ENCODE assay signal across 10 mouse cellular contexts in genomic region chr16:45953394-45953793, GRCm38 (mm10). TPM values are rescaled to one million over a fixed set of nuclear protein-coding genes. Genes with fewer than 3 reads are reported as not detected.
A peak's percentile ranks its signal among the peaks of the same experiment; 100 is the strongest.
DNase-seq lines count a peak whose midpoint lies in the region; ATAC-seq and TF ChIP-seq lines count a peak whose summit lies in the region.
"Had no signal": no experiment of that assay in that cellular context is flagged by ENCODE, and none has a peak within 500 bp of the region (broad histone marks: within the 10 kb centered on the region; RNA-seq: fewer than 3 reads in every experiment).

Gene Phldb2 (minus strand): TSS chr16:45953598.

- ATAC-seq in heart, embryonic 12.5 days (ENCODE audit: insufficient number of reproducible peaks, low FRiP score): no peak
- ATAC-seq in granulocyte monocyte progenitor cell, adult 5-6 weeks (replicated peaks; ENCODE audit: poor library complexity, severe bottlenecking): no peak

- H3K4me3 ChIP-seq in ES-E14 (ENCODE audit: insufficient read depth in 1 of 2, low read depth in 1 of 2, low read length in 2 of 2, poor library complexity in 1 of 2, severe bottlenecking in 1 of 2): no peak within 1 kb of the TSS
- no peak within 1 kb of the TSS for H3K4me3 ChIP-seq in heart, embryonic 12.5 days

- WGBS in heart, embryonic 12.5 days: 41% methylated on average over 4 of the region's 4 CpGs

- in situ Hi-C loops in ES-E14 (cut with MboI; ENCODE audit: low sequenced_read_pairs in 2 of 2, unreplicated experiment in 2 of 2): no loop called here

- no peaks in the 10 kb centered on the region for H3K9me3 ChIP-seq in ES-E14 (ENCODE audit: control insufficient read depth, insufficient read depth, low read depth, low read length)
- H3K9me3 ChIP-seq in heart, embryonic 12.5 days (replicated peaks): no peaks in the 10 kb centered on the region

- no peaks in the 10 kb centered on the region for H3K27me3 ChIP-seq in heart, embryonic 12.5 days (replicated peaks)

- no peaks in the 10 kb centered on the region for H3K4me1 ChIP-seq in ES-E14 (ENCODE audit: control insufficient read depth in 2 of 2, insufficient read depth in 2 of 2, low read length in 2 of 2, poor library complexity in 1 of 2)
- H3K4me1 ChIP-seq in heart, embryonic 12.5 days (replicated peaks): 0 out of 2 replicates have a peak, but pooled peaks cover 3% of the 10 kb centered on the region

- no peak within 1 kb of the TSS for H3K27ac ChIP-seq in ES-E14 (ENCODE audit: insufficient read depth, low read depth, low read length, poor library complexity, severe bottlenecking)
- H3K27ac ChIP-seq in heart, embryonic 12.5 days (ENCODE audit: poor library complexity, severe bottlenecking): no peak within 1 kb of the TSS
- H3K27ac ChIP-seq: macrophage had no signal

- H3K4me2 ChIP-seq in heart, embryonic 12.5 days: no peak within 1 kb of the TSS

- DNase-seq in gastrocnemius, postnatal 10 days: no peak
- DNase-seq in gastrocnemius, postnatal 25 days: no peak
- DNase-seq in ES-E14 (ENCODE audit: low read depth, low spot score): no peak
- DNase-seq in kidney, postnatal 14 days: peak; percentile 50
- DNase-seq in right cerebral cortex, postnatal 36 days (ENCODE audit: low spot score in 2 of 2): no peak
- DNase-seq in cerebellum, adult 11 months: no peak
- DNase-seq: cerebellum, adult 11-12 months had no signal

- H3K36me3 ChIP-seq in ES-E14 (ENCODE audit: control insufficient read depth, insufficient read depth, low read length, poor library complexity, severe bottlenecking): no peaks in the 10 kb centered on the region
- no peaks in the 10 kb centered on the region for H3K36me3 ChIP-seq in heart, embryonic 12.5 days

- H3K9ac ChIP-seq in ES-E14 (ENCODE audit: insufficient read depth, low read depth, low read length, poor library complexity, severe bottlenecking): no peak within 1 kb of the TSS
- H3K9ac ChIP-seq in heart, embryonic 12.5 days: no peak within 1 kb of the TSS; the same call in 1 of the 2 replicates

TF ChIP-seq in ES-E14, 5 proteins besides CTCF, POLR2A, EP300 and RAD21:
- TF ChIP-seq CHD2 (IDR thresholded peaks at IDR 0.05; ENCODE audit: low read depth, low read length): no peak
- no peak for TF ChIP-seq ZC3H11A (IDR thresholded peaks at IDR 0.05; ENCODE audit: borderline replicate concordance, low read depth, low read length)
- TF ChIP-seq HCFC1 (IDR thresholded peaks at IDR 0.05; ENCODE audit: borderline replicate concordance, insufficient read depth, low read length): no peak
- no peak for TF ChIP-seq ZNF384 (IDR thresholded peaks at IDR 0.05; ENCODE audit: low read depth, low read length)
- TF ChIP-seq MAFK (IDR thresholded peaks at IDR 0.05; ENCODE audit: insufficient read depth, low read depth, low read length): no peak

RNA-seq across cellular contexts. Expression of gene Phldb2, which starts in this region (rescaled TPM):
- total RNA-seq in gastrocnemius, postnatal 10 days (2021): 10 to 100 TPM; 28.5 to 38.6 TPM
- 1 to 10 TPM; 9.4 to 9.9 TPM for total RNA-seq in gastrocnemius, postnatal 25 days (2021)
- 22.3 and 36.2 TPM in 2 replicates for total RNA-seq in ES-E14 (2012; rRNA removed)
- 58.7 and 59.2 TPM in 2 replicates for polyA plus RNA-seq in heart, embryonic 12.5 days (2016; fragmentation: Nextera tagmentation; extraction: Ambion mirVana)
- 1.4 and 9.0 TPM in 2 replicates for total RNA-seq in granulocyte monocyte progenitor cell, adult 5-6 weeks (2014; fragmentation: Nextera tagmentation)
- 3.1 and 4.3 TPM in 2 replicates for total RNA-seq in granulocyte monocyte progenitor cell, adult 5-6 weeks (2017)
